Mouse (Mus musculus) intestine, embryonic 14.5 days (tissue): ENCODE results near the gene Zfp692. TPM values are rescaled to one million over a fixed set of nuclear protein-coding genes. Genes with fewer than 3 reads are reported as not detected.
A peak's percentile ranks its signal among the peaks of the same experiment; 100 is the strongest.
"Not testable (repeated sequence)": the region's sequence is repeated elsewhere in the genome, so short reads cannot be mapped to it uniquely, and the experiment has no call there.

Experiments used
- ATAC-seq: fragments of 200-750 bp; cut with Nextera tagmentation; replicated peaks from 2 replicates; pipeline ENCODE4 v1.8.0; 2017; ENCODE audit warnings: low read depth, moderate number of reproducible peaks, moderate TSS enrichment, moderate library complexity; ENCODE audit not compliant: low FRiP score, low TSS enrichment
- DNase-seq: peaks from one replicate; pipeline ENCODE4 v3.0.0-alpha.2; 2018; ENCODE audit warnings: low spot score
- H3K27ac ChIP-seq: fragments of 300-500 bp; sonication (generic); 2 replicates; pipeline ENCODE4 v1.5.1; 2014; ENCODE audit warnings: low read depth, mild to moderate bottlenecking, control low read depth
- H3K27me3 ChIP-seq: fragments of 300-500 bp; sonication (generic); replicated peaks from 2 replicates; pipeline ENCODE4 v1.6.1; 2014; ENCODE audit warnings: low read length, control low read depth; ENCODE audit not compliant: control insufficient read depth, insufficient read depth
- H3K36me3 ChIP-seq: fragments of 300-500 bp; sonication (generic); 2 replicates; pipeline ENCODE4 v1.6.1; 2014; ENCODE audit warnings: low read length, control low read depth; ENCODE audit not compliant: control insufficient read depth, insufficient read depth
- H3K4me1 ChIP-seq: fragments of 300-500 bp; sonication (generic); replicated peaks from 2 replicates; pipeline ENCODE4 v1.6.1; 2014; ENCODE audit warnings: low read length, control low read depth, mixed read lengths; ENCODE audit not compliant: control insufficient read depth, insufficient read depth
- H3K4me2 ChIP-seq: fragments of 300-500 bp; sonication (generic); 2 replicates; pipeline ENCODE4 v1.6.1; 2014; ENCODE audit warnings: low read length
- H3K4me3 ChIP-seq: fragments of 300-500 bp; sonication (generic); 2 replicates; pipeline ENCODE4 v1.5.1; 2014; ENCODE audit warnings: low read depth, low read length, control low read depth, mixed read lengths
- H3K9ac ChIP-seq: fragments of 300-500 bp; sonication (generic); 2 replicates; pipeline ENCODE4 v1.6.1; 2014; ENCODE audit warnings: mild to moderate bottlenecking, low read length
- H3K9me3 ChIP-seq: fragments of 300-500 bp; sonication (generic); 2 replicates; pipeline ENCODE4 v1.6.1; 2016; ENCODE audit warnings: low read length, control low read depth; ENCODE audit not compliant: control insufficient read depth
- WGBS: fragments of 180-500 bp; shearing (Covaris S2); extraction: QIAGEN DNeasy Blood & Tissue Kit; methylation state at CpG from one replicate; pipeline ENCODE4 v1.1.7; 2014; 5-methylcytosine and 5-hydroxymethylcytosine counted together
- polyA plus RNA-seq: library from polyadenylated mRNA; unstranded; fragments of >200 nt; fragmentation: Nextera tagmentation; extraction: Ambion mirVana; gene quantifications from 2 replicates; pipeline ENCODE4 v1.2.1, GENCODE M21; 2014

The Zfp692 gene
- polyA plus RNA-seq, 1 experiment from 2014 or later = 19.7 TPM

DNA sequence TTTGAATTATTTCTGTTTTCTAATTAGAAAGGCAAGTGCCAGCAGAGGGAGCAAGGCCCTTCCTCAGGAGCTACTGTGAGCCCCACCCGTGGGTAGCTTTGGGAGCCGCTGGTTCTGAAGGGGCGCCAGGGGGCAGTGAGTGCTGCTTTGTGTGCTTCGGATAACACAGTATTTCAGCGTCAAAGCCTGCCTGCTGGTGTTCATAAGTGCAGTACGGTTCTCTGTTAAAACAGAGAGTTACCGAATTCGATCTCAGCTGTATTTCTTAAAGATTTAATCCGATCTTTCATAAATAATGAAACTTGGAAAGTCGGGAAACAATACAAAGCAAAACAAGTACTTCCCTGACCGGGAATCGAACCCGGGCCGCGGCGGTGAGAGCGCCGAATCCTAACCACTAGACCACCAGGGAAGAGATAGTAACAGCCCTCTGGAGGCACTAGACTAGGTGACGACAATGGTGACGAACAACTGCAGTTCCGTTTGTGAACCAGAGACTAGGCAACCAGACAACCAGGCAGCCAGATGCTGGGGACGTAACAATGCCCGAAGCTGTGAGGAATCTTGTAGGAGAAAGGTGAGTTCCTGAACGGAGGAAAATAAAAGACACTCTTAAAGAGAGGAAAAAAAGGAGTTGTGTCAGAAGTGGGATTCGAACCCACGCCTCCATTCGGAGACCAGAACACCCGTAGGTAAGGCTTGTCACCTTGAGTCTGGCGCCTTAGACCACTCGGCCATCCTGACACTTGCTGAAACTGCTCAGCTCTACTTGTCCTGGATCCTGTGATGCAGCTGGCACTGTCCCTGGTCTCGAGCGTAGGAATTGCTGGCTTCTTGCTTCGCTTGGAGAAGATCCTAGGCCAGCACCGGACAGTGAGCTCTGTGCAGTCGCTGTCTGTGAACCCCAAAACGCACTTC, 4.8 kb upstream of the Zfp692 start:
- H3K27ac ChIP-seq = peak overlapping the region; percentile 82
- H3K9ac ChIP-seq = peak overlapping the region; percentile 71
- H3K9me3 ChIP-seq = no peaks in the 10 kb centered on the region
- H3K4me1 ChIP-seq = peaks cover 16% of the 10 kb centered on the region
- H3K4me3 ChIP-seq = peak overlapping the region; percentile 51
- WGBS = 0% methylated on average over 36 of the region's 36 CpGs
- DNase-seq = peak; percentile 100
- H3K4me2 ChIP-seq = peak overlapping the region; percentile 67
- no peaks in the 10 kb centered on the region for H3K27me3 ChIP-seq
- ATAC-seq = peak; percentile 95
- H3K36me3 ChIP-seq = no peaks in the 10 kb centered on the region

DNA sequence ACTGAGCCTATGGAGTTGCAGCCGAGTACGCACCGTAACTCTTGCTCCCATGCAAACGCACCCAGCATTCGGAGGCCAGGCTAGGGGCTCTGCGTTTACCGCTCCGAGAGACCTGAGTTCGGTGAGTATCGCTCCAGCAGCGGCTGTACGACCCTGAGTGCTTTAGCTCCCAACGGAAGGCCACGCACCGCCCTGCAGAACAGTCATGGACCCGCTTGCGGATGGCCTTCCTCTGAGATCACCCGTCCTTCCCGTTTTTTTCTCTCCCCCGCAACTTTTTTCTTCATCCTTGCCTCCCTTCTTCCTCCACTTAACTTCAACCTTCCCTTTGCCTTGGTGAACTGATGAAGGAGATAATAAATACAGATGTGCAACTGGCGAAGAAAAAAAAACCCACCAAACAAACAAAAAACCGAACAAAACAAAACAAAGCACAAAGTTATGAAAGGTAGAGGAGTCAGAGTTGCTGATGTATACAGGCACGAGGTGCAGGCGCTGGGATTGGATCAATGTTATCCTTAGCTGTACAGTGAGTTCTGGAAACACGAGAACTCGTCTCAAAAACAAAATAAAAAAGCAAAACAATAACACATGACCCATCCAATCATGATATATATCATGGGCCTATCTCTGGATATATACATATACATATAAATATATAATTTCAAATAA, 4.0 kb upstream of the Zfp692 start:
- WGBS = under 1% methylated on average over 26 of the region's 26 CpGs

DNA sequence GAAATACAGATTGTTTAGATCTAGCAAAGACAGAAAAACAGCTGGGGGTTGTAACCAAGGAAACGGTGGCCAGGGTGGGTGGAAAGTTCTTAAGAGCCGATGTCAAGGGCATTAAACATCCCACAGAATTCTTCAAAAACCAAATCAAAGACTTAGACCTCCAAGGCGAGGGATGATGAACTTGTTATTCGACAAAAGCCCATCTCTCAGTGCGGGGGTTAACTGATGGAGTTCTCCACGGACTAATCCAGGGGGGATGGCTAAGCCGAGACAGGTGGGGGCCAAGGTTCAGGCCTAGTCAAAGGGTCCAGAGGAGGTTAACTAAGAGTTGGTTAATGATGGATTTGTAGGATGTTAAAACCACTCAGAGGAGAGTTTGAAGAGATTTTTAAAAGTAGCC, 3.3 kb upstream of the Zfp692 start:
- 24% methylated on average over 7 of the region's 7 CpGs for WGBS
- Histone ChIP-seq H3K27me3 (no peaks in the 10 kb centered on the region), H3K9ac (no peak overlapping the region), H3K4me1 (peaks cover 16% of the 10 kb centered on the region), H3K36me3 (no peaks in the 10 kb centered on the region), H3K9me3 (no peaks in the 10 kb centered on the region), H3K4me3 (0 out of 2 replicates have a peak overlapping the region, but pooled peaks have one; percentile 51), H3K4me2 (peak overlapping the region; percentile 67), H3K27ac (no peak overlapping the region)
- no peak for ATAC-seq
- DNase-seq = no peak

More for the DNA sequence above, 4.0 kb upstream of the Zfp692 start:
- Histone ChIP-seq H3K27ac (peak overlapping the region; percentile 82), H3K27me3 (no peaks in the 10 kb centered on the region), H3K4me3 (peak overlapping the region; percentile 51), H3K4me1 (peaks cover 16% of the 10 kb centered on the region), H3K4me2 (peak overlapping the region; percentile 67), H3K9ac (peak overlapping the region; percentile 71), H3K9me3 (no peaks in the 10 kb centered on the region), H3K36me3 (no peaks in the 10 kb centered on the region)
- no peak for DNase-seq
- peak; percentile 48 for ATAC-seq

DNA sequence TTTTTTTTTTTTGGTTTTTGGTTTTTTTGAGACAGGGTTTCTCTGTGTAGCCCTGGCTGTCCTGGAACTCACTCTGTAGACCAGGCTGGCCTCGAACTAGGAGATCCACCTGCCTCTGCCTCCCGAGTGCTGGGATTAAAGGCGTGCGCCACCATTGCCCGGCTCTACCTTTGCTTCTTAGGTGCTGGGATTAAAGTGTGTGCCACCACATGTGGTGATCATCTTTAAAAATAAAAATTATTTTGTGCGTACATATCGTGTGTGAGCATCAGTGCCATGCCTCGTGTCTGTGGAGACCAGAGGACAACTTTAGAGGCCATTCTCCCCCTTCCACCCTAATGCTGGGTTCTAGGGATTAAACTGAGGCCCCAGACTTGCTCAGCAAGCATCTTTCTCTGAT, 1.6 kb upstream of the Zfp692 start:
- not testable (repeated sequence) for ATAC-seq, DNase-seq, H3K4me3 ChIP-seq, H3K4me2 ChIP-seq, H3K9me3 ChIP-seq, H3K27me3 ChIP-seq, H3K36me3 ChIP-seq, H3K27ac ChIP-seq, H3K9ac ChIP-seq
- 91% methylated on average over 8 of the region's 8 CpGs for WGBS
- peaks cover 16% of the 10 kb centered on the region for H3K4me1 ChIP-seq

DNA sequence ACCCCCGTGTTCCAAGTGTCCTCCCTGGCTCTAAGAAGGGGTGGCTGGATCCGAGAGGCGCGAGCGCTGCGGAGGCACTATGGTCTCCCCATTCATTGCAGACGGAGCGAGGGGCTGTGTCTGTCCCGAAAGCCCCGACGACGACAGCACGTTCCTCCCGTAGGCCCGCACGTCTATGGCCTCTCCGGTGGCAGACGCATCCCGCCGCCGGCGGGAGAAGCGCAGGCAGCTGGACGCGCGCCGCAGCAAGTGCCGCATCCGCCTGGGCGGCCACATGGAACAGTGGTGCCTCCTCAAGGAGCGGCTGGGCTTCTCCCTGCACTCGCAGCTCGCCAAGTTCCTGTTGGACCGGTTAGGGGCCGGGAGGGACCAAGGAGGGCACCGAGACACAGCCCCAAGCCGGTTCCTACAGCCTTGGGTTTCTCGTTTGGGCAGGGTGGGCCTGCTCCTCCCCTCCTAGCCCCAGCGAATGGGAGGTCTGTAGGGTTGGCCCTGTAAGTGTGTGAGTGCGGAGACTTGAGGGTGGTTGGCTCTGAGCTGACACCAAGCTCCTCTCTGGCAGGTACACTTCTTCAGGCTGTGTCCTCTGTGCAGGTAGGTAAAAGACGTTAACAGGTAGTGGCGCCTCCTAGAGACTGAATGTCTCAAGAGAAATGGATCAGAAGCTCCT, 677 bp downstream of the Zfp692 start:
- peak overlapping the region; percentile 51 for H3K4me3 ChIP-seq
- DNase-seq (peak; percentile 90), ATAC-seq (peak; percentile 75)
- under 1% methylated on average over 42 of the region's 42 CpGs for WGBS
- H3K27me3 ChIP-seq = no peaks in the 10 kb centered on the region
- H3K36me3 ChIP-seq = peaks cover 8% of the 10 kb centered on the region
- H3K27ac ChIP-seq = peak overlapping the region; percentile 85
- peak overlapping the region; percentile 64 for H3K9ac ChIP-seq
- peak overlapping the region; percentile 83 for H3K4me2 ChIP-seq
- H3K9me3 ChIP-seq = no peaks in the 10 kb centered on the region
- peaks cover 12% of the 10 kb centered on the region for H3K4me1 ChIP-seq

DNA sequence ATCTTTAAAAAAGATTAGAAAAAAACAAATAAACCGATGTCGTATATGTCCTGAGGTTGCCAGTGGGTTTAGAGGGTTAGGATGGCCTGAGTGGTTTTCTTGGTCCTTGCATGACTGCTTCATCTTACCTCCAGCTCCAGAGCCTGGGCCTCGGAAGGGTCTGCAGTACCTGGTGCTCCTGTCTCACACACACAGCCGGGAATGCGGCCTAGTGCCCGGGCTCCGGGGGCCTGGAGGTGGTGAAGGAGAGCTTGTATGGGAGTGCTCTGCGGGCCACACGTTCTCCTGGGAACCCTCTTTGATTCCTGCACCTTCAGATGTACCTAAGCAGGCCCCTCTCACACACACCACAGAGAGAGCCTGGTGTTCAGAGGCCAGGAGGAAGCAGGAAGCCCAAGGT, 1.8 kb downstream of the Zfp692 start:
- 95% methylated on average over 9 of the region's 9 CpGs for WGBS
- Histone ChIP-seq H3K9me3 (no peaks in the 10 kb centered on the region), H3K4me3 (no peak overlapping the region), H3K27me3 (no peaks in the 10 kb centered on the region), H3K4me2 (no peak overlapping the region), H3K27ac (no peak overlapping the region), H3K9ac (no peak overlapping the region), H3K4me1 (peaks cover 9% of the 10 kb centered on the region), H3K36me3 (peaks cover 11% of the 10 kb centered on the region)
- ATAC-seq (no peak), DNase-seq (no peak)

DNA sequence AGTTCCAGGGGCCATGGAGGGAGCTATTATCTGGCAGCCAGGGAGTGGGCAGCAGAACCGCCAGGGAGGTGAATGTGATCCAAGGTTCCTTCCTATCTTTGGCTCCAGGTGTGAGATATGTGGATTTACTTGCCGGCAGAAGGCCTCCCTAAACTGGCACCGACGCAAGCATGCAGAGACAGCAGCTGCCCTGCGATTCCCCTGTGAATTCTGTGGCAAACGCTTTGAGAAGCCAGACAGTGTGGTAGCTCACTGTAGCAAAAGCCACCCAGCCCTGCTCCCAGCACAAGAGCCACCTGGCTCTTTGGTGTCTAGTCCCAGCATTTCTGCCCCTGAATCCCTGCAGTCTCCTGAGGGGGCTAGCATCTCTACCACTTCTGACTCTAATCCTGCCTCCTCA, 7.2 kb downstream of the Zfp692 start:
- 78% methylated on average over 6 of the region's 6 CpGs for WGBS
- Histone ChIP-seq H3K4me2 (no peak overlapping the region), H3K36me3 (peaks cover 55% of the 10 kb centered on the region), H3K4me1 (no peaks in the 10 kb centered on the region), H3K27ac (no peak overlapping the region), H3K27me3 (no peaks in the 10 kb centered on the region), H3K9ac (no peak overlapping the region), H3K4me3 (no peak overlapping the region), H3K9me3 (no peaks in the 10 kb centered on the region)
- ATAC-seq = no peak
- no peak for DNase-seq

DNA sequence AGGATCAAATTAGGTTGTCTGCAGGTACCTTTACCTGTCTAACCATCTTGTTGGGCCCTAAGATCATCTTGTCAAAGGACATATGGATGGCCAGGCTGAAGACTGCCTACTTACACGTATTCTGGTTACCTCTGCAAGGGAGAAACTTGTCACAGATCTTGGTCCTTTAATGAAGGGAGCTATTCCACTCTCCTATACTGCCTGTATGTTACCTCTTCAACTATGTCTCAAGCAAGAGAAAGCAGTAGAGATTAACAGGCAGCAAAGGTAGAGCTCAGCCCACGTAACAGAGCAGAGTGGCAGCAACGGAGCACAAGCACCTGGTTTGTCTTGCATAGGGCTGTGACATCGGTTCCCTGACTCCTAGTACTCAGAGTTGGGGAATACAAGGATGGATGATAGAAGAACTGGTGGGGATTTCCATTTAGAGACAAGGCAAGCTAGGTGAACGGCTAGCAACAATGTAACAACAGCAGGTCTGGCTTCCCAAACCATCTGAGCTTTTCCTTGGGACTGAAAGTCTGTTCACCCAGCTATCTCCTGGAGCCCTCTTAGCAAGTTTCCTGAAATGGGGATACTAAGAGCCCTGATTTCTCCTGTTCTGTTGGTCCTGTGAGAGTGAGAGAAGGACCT, 8.8 kb downstream of the Zfp692 start:
- Histone ChIP-seq H3K4me3 (no peak overlapping the region), H3K36me3 (peaks cover 70% of the 10 kb centered on the region), H3K27ac (no peak overlapping the region), H3K9me3 (no peaks in the 10 kb centered on the region), H3K4me2 (no peak overlapping the region), H3K27me3 (no peaks in the 10 kb centered on the region), H3K9ac (no peak overlapping the region), H3K4me1 (no peaks in the 10 kb centered on the region)
- DNase-seq = no peak
- no peak for ATAC-seq
- WGBS = 90% methylated on average over 5 of the region's 5 CpGs
